Mouse (Mus musculus) liver (tissue): Measurements from ENCODE around the gene AU022252.

Source experiments
- DNase-seq: peaks from one replicate; pipeline ENCODE4 v3.0.0-alpha.2; 2020; ENCODE audit warnings: mixed read lengths

The AU022252 gene

GRCm38 (mm10) chr4:119188060-119188785 lies 44.3 kb downstream of the AU022252 start:
- peak; percentile 85 for DNase-seq

DNA sequence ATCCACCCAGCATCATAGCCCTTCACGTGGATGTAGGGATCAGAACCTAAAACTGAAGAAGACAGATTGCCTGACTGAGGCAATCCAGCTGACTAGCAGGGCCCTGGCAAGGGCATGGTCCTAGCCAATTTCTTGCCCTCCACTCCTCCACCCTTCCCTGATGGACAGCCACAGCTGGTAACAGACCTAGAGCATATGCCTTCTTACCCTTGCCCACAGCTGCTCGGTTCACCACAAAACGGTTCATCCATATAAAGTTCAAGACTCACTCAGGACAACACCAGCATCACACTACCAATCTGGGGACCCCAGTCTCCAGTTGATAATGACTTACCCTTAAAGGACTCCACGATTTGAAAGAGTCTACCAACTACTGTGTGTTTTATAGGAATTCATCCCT lies 46.7 kb downstream of the AU022252 start:
- no peak for DNase-seq

DNA sequence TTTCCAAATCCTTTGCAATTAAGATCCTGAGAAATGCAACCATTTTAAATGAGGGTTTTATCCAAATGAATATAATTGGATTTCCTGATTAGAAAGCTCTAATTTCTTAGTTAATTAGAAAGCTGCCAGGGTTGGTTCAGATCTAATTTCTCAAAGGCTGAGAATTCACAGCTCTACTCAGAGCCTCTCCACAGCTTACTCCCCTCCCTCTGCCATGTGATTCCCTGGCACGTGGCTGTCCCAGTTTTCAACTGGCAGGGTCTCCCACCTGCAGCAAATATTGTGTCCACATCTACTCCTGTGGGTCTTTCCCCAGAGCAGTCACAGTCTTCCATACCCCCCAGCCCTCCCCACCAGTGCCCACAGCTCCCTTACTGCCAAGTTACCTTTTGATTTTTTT lies 49.0 kb downstream of the AU022252 start:
- no peak for DNase-seq

DNA sequence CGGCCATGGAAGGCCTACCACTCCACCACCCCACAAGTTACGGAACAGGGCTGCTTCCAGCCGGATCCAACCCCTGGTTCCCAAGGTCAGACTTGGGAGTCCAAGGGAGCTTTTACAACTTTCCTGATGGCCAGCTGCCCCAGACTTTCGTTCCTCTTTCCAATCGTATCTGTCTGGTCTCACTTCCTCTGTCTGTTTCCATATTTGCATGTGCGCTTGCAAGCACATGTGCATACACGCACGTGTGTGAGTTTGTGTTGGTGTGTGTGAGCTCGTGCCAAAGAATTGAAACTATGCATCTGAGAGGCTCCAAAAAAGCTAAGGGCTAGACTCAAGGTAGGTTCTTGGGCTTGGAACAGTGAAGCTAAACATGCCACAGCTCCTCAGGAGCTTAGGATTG lies 51.1 kb downstream of the AU022252 start:
- DNase-seq: no peak

DNA sequence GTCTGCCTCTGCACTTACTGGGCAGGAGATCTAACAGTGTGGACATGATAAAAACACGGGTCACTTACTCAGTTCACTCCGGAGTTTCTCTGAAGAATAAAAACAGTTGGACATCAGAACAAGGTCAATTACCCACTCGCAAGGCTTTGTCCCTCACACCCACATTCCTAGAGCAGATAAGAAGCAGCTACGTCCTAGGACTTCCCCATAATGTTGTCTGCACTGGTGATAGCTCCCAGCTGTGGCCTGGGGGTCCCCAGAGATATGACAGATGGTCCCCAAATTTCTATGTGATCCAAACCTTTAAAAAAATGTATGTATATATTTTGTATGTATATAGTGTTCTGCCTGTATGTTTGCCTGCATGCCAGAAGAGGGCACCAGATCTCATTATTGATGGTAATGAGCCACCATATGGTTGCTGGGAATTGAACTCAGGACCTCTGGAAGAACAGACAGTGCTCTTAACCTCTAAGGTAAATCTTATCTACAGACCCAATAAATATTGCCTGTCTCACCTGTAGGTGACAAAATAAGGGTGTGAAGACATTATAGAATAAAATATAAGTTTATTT lies 52.3 kb downstream of the AU022252 start:
- no peak for DNase-seq

- DNase-seq: no peak
These were observed 54.2 kb downstream of the AU022252 start for GRCm38 (mm10) chr4:119178331-119178730.

DNA sequence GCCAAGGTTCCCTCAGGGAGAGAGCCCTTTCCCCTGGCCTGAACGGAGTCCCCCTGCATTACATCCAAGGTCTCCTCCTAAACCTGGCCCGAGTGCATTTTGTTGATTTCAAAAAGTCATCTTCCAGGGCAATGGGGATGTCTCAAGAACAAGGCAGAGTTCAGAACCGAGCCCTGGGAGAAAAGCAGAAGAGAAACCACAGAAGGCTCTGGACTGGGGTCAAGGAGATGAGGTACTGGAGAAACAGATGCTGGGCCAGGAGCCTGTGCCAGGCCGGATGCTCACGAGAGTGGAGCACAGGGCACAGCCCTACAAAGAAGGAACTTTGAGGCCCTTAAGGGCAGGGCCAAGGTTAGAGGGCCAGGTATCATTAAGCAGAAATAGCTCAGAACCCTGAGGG lies 54.8 kb downstream of the AU022252 start:
- DNase-seq: no peak

DNA sequence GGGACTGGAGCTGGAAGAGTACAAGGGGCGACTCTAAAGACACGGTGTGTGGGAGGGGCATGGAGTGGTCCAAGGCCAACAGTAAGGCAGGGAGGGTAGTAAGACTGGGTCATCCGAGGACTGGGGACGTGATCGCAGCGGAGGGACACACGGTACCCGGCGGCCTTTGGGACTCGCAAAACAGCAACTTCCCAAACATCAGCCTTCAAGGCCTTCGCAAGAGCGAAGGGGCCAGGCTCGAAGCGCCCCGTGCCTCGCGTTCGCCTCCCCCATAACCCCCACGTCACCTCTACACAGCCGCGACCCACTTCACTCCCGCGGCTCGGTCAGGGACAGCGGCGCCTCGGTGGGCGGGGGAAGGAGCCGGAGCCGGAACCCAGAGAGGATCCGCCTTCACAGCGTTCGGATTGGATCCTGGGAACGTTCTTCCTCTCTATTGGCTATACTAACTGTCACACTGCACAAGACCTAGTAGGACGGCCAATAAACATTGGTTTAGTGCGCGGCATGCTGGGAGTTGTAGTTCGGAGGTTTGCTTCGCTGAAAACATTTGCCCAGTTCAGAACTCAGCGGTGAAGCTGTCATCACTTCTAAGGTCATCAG lies 58.6 kb downstream of the AU022252 start, which contains the start of gene Zfp691:
Gene Zfp691 (minus strand): TSS at position 345 of the 603 bp plus-strand sequence.
- peak; percentile 93 for DNase-seq

- peak; percentile 31 for DNase-seq
These were observed 59.4 kb downstream of the AU022252 start for GRCm38 (mm10) chr4:119172919-119173650.

- DNase-seq: peak; percentile 87
These were observed 64.8 kb downstream of the AU022252 start for GRCm38 (mm10) chr4:119167663-119168062.

DNA sequence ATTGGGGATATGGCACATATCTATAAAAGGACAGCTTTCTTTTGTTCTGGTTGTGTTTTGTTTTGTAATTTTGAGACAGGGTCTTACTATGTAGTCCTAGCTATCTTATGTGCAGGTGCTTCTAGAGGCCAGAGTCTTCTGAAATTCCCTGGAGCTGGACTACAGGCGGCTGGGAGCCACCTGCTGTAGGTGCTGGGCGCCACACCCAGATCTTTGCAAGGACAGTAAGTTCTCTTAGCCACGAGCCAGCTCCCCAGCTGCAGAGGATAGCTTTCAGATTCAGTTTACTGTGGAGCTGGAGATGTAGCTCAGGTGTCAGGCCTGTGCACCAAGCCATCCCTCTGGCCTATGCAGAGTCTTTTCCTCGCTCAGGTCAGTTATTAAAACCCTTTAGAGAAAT lies 65.4 kb downstream of the AU022252 start:
- DNase-seq: no peak

- no peak for DNase-seq
These were observed 66.6 kb downstream of the AU022252 start for GRCm38 (mm10) chr4:119165916-119166315.

GRCm38 (mm10) chr4:119162990-119163389 lies 69.5 kb downstream of the AU022252 start:
- no peak for DNase-seq

- DNase-seq: no peak
These were observed 71.2 kb downstream of the AU022252 start for GRCm38 (mm10) chr4:119161358-119161757.

GRCm38 (mm10) chr4:119157891-119158290 lies 74.6 kb downstream of the AU022252 start:
- no peak for DNase-seq

- peak; percentile 85 for DNase-seq
These were observed 75.3 kb downstream of the AU022252 start for GRCm38 (mm10) chr4:119157186-119157585.
